Mouse (Mus musculus): ENCODE data around the gene Srpx2.

The Srpx2 gene

GRCm38 (mm10) chrX:133908261-133908660 lies at the start of gene Srpx2:
Gene Srpx2 (plus strand): TSS chrX:133908426.
- no peak for DNase-seq (ENCODE audit: low spot score)

- DNase-seq (ENCODE audit: low spot score) = no peak
Measured at GRCm38 (mm10) chrX:133869743-133870142, 38.5 kb upstream of the Srpx2 start.

GRCm38 (mm10) chrX:133887308-133887707 lies 20.9 kb upstream of the Srpx2 start:
- DNase-seq (ENCODE audit: low spot score) = no peak

GRCm38 (mm10) chrX:133888111-133888510 lies 20.1 kb upstream of the Srpx2 start:
- DNase-seq (ENCODE audit: low spot score) = no peak

- peak; percentile 72 for DNase-seq (ENCODE audit: low spot score)
Measured at GRCm38 (mm10) chrX:133898014-133898542, 10.1 kb upstream of the Srpx2 start, which contains the start of gene Tspan6. Gene Tspan6 (minus strand): TSS chrX:133898429.

- DNase-seq (ENCODE audit: low spot score) = peak; percentile 34
Measured at GRCm38 (mm10) chrX:133911397-133912103, 3.3 kb downstream of the Srpx2 start.

DNA sequence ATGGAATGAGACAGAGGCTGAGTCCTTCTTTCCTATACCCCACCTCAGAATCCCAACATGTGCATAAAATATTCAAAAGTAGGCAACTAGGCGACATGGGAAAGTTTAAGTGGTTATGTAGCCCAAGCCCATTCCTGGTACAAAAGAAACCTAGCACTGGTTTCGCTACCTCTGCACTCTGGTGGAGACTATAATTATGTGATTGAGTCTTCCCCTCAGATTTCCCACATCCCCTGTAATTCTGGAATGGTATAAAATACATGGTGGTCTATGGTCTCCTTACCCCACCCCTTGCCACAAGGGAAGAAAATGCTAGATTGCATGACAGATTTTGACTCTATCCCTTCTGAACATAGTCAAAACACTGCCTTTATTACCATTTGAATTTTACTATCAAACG lies 4.8 kb downstream of the Srpx2 start:
- no peak for DNase-seq (ENCODE audit: low spot score)

DNA sequence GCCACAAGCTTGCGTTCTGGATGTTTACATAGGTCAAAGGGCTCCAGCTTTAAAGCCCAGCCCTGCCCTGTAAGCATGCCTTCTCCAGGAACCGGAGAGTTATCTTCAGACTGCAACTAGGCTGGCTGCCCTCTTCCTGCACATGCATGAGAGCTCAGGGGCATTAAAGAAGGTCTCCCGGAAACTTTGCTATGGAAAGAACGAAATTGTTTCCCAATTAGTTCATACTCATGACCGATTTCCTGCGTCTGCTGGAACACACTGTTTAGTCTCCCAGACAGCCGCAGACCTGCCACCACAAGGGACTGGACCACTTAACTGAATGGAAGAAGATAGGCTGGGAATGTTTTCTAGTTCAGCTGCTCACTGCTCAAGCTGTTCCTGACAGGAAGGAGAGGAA lies 6.0 kb downstream of the Srpx2 start:
- DNase-seq (ENCODE audit: low spot score) = no peak

- no peak for DNase-seq (ENCODE audit: low spot score)
Measured at GRCm38 (mm10) chrX:133921187-133921586, 13.0 kb downstream of the Srpx2 start.

GRCm38 (mm10) chrX:133926760-133927159 lies 18.5 kb downstream of the Srpx2 start:
- no peak for DNase-seq (ENCODE audit: low spot score)

DNA sequence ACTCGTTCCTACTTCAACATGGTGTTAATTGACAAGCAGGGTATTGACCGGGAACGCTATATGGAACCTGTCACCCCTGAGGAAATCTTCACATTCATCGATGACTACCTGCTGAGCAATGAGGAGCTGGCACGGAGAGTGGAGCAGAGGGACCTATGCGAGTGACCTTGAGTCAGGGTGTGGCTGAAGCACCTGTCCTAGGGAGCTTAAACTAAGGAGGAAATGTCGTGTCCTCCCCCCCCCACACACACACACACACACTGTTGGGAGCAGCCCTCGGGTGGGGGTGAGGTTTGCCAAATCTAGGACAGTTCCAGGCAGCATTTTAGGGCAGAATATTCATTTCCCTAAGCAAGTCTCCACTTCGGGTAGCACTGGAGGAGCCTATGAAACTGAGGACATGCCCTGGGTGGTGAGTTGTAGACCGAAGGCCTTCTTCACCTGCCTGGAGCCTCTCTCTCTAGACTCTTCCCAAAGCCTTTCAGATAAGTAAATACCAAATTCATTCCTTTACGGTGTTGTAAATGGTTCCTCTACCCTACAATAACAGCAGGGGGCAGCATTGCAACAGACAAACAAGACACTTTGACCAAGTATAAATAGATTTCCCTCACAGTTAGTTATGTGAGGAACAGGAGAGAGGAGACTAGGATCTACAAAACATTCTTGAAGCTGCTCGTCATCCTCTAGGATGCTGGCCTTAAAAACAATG lies 23.2 kb downstream of the Srpx2 start:
- no peak for DNase-seq (ENCODE audit: low spot score)

DNA sequence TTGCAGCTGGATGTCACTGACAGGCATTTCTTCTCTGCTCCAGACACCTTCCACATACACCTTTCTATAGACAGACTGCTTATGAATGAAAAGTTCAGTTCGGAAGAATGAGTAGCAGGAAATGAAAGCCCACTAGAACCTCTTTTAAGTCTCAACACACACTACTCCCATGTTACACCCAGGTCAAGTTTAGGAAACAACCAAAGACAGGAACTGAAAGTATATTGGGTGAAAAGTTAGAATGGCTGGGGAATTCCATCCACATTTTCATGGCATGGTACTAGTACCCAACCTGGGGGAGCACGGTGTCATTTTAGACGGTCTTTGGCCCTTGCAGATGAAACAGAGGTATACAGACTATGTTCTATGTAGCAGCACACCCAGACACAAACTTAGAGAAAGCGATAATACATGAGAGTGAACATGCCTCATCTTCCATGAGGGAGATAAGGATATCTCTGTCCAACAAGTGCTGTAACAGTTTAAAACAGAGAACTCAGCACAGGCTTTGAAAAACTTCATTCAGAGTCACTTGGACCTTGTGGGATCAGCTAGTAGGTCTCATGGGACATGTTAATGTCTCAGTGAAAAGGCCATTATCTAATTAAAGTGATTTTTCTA lies 28.5 kb downstream of the Srpx2 start:
- DNase-seq (ENCODE audit: low spot score) = no peak

DNA sequence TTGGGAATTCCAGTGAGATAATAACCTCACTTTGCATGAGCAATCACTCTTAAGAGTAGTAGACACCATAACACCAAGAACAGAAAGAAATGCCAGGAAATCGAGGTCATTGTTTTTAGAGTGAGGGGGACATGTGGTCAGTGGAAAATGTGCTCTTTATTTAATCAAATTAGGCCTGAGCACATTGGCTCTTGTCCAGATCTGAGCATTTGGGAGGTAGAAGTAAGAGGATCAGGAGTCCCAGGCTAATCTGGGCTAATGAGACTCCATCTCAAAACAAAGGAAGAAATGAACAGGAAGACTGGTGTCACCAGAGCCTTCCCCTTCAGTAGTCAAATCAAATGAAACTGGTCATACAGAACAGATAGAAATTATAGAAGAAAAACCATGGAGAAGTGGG lies 31.3 kb downstream of the Srpx2 start:
- no peak for DNase-seq (ENCODE audit: low spot score)

DNA sequence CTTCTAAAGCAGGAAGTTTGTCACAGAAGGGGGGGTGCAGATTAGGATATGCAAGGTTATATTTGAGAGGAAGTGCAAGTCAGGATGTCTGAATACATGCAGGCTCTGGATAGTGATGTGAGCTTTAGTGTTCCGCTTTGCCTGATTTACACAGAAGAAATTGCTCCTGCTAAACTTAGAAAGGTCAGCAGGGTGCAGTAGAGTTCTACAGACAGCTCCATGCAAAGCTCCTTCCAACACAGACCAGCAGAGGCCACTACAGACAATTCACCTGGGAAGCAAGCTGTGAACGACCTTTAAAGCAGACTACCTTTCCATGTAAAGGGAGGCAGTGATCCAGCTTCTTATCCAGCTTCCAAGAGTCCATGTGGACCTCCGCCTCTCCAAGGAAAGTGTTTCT lies 39.2 kb downstream of the Srpx2 start:
- no peak for DNase-seq (ENCODE audit: low spot score)

- no peak for DNase-seq (ENCODE audit: low spot score)
Measured at GRCm38 (mm10) chrX:133954661-133955060, 46.4 kb downstream of the Srpx2 start.

GRCm38 (mm10) chrX:133960617-133961016 lies 52.4 kb downstream of the Srpx2 start:
- no peak for DNase-seq (ENCODE audit: low spot score)

- DNase-seq (ENCODE audit: low spot score) = no peak
Measured at GRCm38 (mm10) chrX:133964615-133965014, 56.4 kb downstream of the Srpx2 start.

GRCm38 (mm10) chrX:133981231-133982002 lies 73.2 kb downstream of the Srpx2 start, which contains the start of gene Sytl4:
Gene Sytl4 (minus strand): TSS chrX:133981812.
- peak; percentile 37 for DNase-seq (ENCODE audit: low spot score)
